Mouse (Mus musculus): ENCODE measurements around the gene Rreb1. TPM values are rescaled to one million over a fixed set of nuclear protein-coding genes. Genes with fewer than 3 reads are reported as not detected.

Rreb1 gene
- polyA plus RNA-seq, 1 experiment: 31.5 TPM

- Histone ChIP-seq H3K27ac (ENCODE audit: insufficient read depth, low read length) (no peak overlapping the region), H3K27me3 (ENCODE audit: control insufficient read depth, insufficient read depth, low read length, poor library complexity, severe bottlenecking) (no peaks in the 10 kb centered on the region), H3K4me1 (ENCODE audit: control insufficient read depth, insufficient read depth, low read length) (no peaks in the 10 kb centered on the region), H3K9me3 (replicated peaks; ENCODE audit: control insufficient read depth, insufficient read depth, low read length, poor library complexity, severe bottlenecking) (no peaks in the 10 kb centered on the region), H3K36me3 (ENCODE audit: control insufficient read depth, insufficient read depth, low read length, poor library complexity, severe bottlenecking) (peaks cover 34% of the 10 kb centered on the region), H3K4me3 (ENCODE audit: low read depth, low read length) (peak overlapping the region; percentile 76), H3K9ac (ENCODE audit: low read depth, poor library complexity, severe bottlenecking) (peak overlapping the region; percentile 99)
- TF ChIP-seq POLR2A (IDR thresholded peaks at IDR 0.05; ENCODE audit: insufficient read depth, low read length) (no peak), EP300 (IDR thresholded peaks at IDR 0.05; ENCODE audit: insufficient read depth, low read depth, low read length) (no peak), CTCF (IDR thresholded peaks at IDR 0.05; ENCODE audit: low read depth, low read length) (no peak)
Observed at GRCm38 (mm10) chr13:37992638-37993371, 214.6 kb downstream of the Rreb1 start.

GRCm38 (mm10) chr13:37993376-37993703 is 215.1 kb downstream of the Rreb1 start:
- Histone ChIP-seq H3K27ac (ENCODE audit: insufficient read depth, low read length) (no peak overlapping the region), H3K9ac (ENCODE audit: low read depth, poor library complexity, severe bottlenecking) (peak overlapping the region; percentile 99)
- TF ChIP-seq POLR2A (IDR thresholded peaks at IDR 0.05; ENCODE audit: insufficient read depth, low read length) (no peak), CTCF (IDR thresholded peaks at IDR 0.05; ENCODE audit: low read depth, low read length) (no peak)

GRCm38 (mm10) chr13:37993704-37994404 is 215.7 kb downstream of the Rreb1 start, which contains the start of gene Ssr1:
Gene Ssr1 (minus strand): TSS chr13:37994217.
- peak within 1 kb of the TSS; percentile 99 for H3K9ac ChIP-seq (ENCODE audit: low read depth, poor library complexity, severe bottlenecking)
- peaks cover 23% of the 10 kb centered on the region for H3K36me3 ChIP-seq (ENCODE audit: control insufficient read depth, insufficient read depth, low read length, poor library complexity, severe bottlenecking)
- H3K9me3 ChIP-seq (replicated peaks; ENCODE audit: control insufficient read depth, insufficient read depth, low read length, poor library complexity, severe bottlenecking): no peaks in the 10 kb centered on the region
- TF ChIP-seq POLR2A (IDR thresholded peaks at IDR 0.05; ENCODE audit: insufficient read depth, low read length): peak; percentile 60
- TF ChIP-seq CTCF (IDR thresholded peaks at IDR 0.05; ENCODE audit: low read depth, low read length): no peak
- no peak for TF ChIP-seq EP300 (IDR thresholded peaks at IDR 0.05; ENCODE audit: insufficient read depth, low read depth, low read length)
- no peaks in the 10 kb centered on the region for H3K4me1 ChIP-seq (ENCODE audit: control insufficient read depth, insufficient read depth, low read length)
- no peak within 1 kb of the TSS for H3K27ac ChIP-seq (ENCODE audit: insufficient read depth, low read length)
- no peaks in the 10 kb centered on the region for H3K27me3 ChIP-seq (ENCODE audit: control insufficient read depth, insufficient read depth, low read length, poor library complexity, severe bottlenecking)
- H3K4me3 ChIP-seq (ENCODE audit: low read depth, low read length): peak within 1 kb of the TSS; percentile 95

More at GRCm38 (mm10) chr13:37993376-37993703, 215.1 kb downstream of the Rreb1 start:
- H3K9me3 ChIP-seq (replicated peaks; ENCODE audit: control insufficient read depth, insufficient read depth, low read length, poor library complexity, severe bottlenecking): no peaks in the 10 kb centered on the region
- H3K4me3 ChIP-seq (ENCODE audit: low read depth, low read length): peak overlapping the region; percentile 95
- no peaks in the 10 kb centered on the region for H3K4me1 ChIP-seq (ENCODE audit: control insufficient read depth, insufficient read depth, low read length)
- H3K27me3 ChIP-seq (ENCODE audit: control insufficient read depth, insufficient read depth, low read length, poor library complexity, severe bottlenecking): no peaks in the 10 kb centered on the region
- H3K36me3 ChIP-seq (ENCODE audit: control insufficient read depth, insufficient read depth, low read length, poor library complexity, severe bottlenecking): peaks cover 28% of the 10 kb centered on the region

GRCm38 (mm10) chr13:37994405-37994749 is 216.2 kb downstream of the Rreb1 start:
- Histone ChIP-seq H3K36me3 (ENCODE audit: control insufficient read depth, insufficient read depth, low read length, poor library complexity, severe bottlenecking) (peaks cover 20% of the 10 kb centered on the region), H3K27ac (ENCODE audit: insufficient read depth, low read length) (no peak overlapping the region), H3K4me3 (ENCODE audit: low read depth, low read length) (0 out of 2 replicates have a peak overlapping the region, but pooled peaks have one; percentile 8), H3K9me3 (replicated peaks; ENCODE audit: control insufficient read depth, insufficient read depth, low read length, poor library complexity, severe bottlenecking) (no peaks in the 10 kb centered on the region), H3K4me1 (ENCODE audit: control insufficient read depth, insufficient read depth, low read length) (no peaks in the 10 kb centered on the region), H3K27me3 (ENCODE audit: control insufficient read depth, insufficient read depth, low read length, poor library complexity, severe bottlenecking) (no peaks in the 10 kb centered on the region), H3K9ac (ENCODE audit: low read depth, poor library complexity, severe bottlenecking) (peak overlapping the region; percentile 55; the same call in 1 of the 2 replicates)
- no peak for TF ChIP-seq CTCF (IDR thresholded peaks at IDR 0.05; ENCODE audit: low read depth, low read length)

GRCm38 (mm10) chr13:37999713-38000112 is 221.5 kb downstream of the Rreb1 start:
- no peak overlapping the region for H3K9ac ChIP-seq (ENCODE audit: low read depth, poor library complexity, severe bottlenecking)
- H3K36me3 ChIP-seq (ENCODE audit: control insufficient read depth, insufficient read depth, low read length, poor library complexity, severe bottlenecking): no peaks in the 10 kb centered on the region
- H3K27ac ChIP-seq (ENCODE audit: insufficient read depth, low read length): no peak overlapping the region
- TF ChIP-seq POLR2A (IDR thresholded peaks at IDR 0.05; ENCODE audit: insufficient read depth, low read length): no peak
- no peak overlapping the region for H3K4me3 ChIP-seq (ENCODE audit: low read depth, low read length)
- H3K27me3 ChIP-seq (ENCODE audit: control insufficient read depth, insufficient read depth, low read length, poor library complexity, severe bottlenecking): no peaks in the 10 kb centered on the region
- H3K4me1 ChIP-seq (ENCODE audit: control insufficient read depth, insufficient read depth, low read length): no peaks in the 10 kb centered on the region
- no peaks in the 10 kb centered on the region for H3K9me3 ChIP-seq (replicated peaks; ENCODE audit: control insufficient read depth, insufficient read depth, low read length, poor library complexity, severe bottlenecking)

Other genes with a start within 250 kb of the Rreb1 start
- 137 and 150 TPM in 2 replicates for gene Ssr1, start 215.8 kb downstream of the Rreb1 start, polyA plus RNA-seq (2011; ENCODE audit: insufficient read depth, insufficient read length, low read depth, missing spikeins)

All from ES-Bruce4 (cell line).